Mouse (Mus musculus) stomach, embryonic 14.5 days (tissue): ENCODE data around the gene Rabgap1. TPM values are rescaled to one million over a fixed set of nuclear protein-coding genes. Genes with fewer than 3 reads are reported as not detected.
A peak's percentile ranks its signal among the peaks of the same experiment; 100 is the strongest.
"Not testable (repeated sequence)": the region's sequence is repeated elsewhere in the genome, so short reads cannot be mapped to it uniquely, and the experiment has no call there.

ENCODE experiments used
- ATAC-seq: fragments of 200-750 bp; cut with Nextera tagmentation; 2 replicates; pipeline ENCODE4 v1.8.0; 2017; ENCODE audit warnings: low read depth, moderate TSS enrichment; ENCODE audit not compliant: insufficient number of reproducible peaks, insufficient read depth, low FRiP score
- H3K27ac ChIP-seq: fragments of 300-500 bp; sonication (generic); 2 replicates; pipeline ENCODE4 v1.5.1; 2014; ENCODE audit warnings: mild to moderate bottlenecking, low read length, moderate library complexity, mixed read lengths
- H3K27me3 ChIP-seq: fragments of 300-500 bp; sonication (generic); 2 replicates; pipeline ENCODE4 v1.6.1; 2014; ENCODE audit warnings: low read length, control low read depth, mixed read lengths; ENCODE audit not compliant: control insufficient read depth, insufficient read depth
- H3K36me3 ChIP-seq: fragments of 300-500 bp; sonication (generic); 2 replicates; pipeline ENCODE4 v1.6.1; 2014; ENCODE audit warnings: mild to moderate bottlenecking, control low read depth, low read length, moderate library complexity, mixed read lengths; ENCODE audit not compliant: control insufficient read depth, insufficient read depth
- H3K4me1 ChIP-seq: fragments of 300-500 bp; sonication (generic); 2 replicates; pipeline ENCODE4 v1.6.1; 2014; ENCODE audit warnings: low read length, control low read depth, mixed read lengths; ENCODE audit not compliant: control insufficient read depth, insufficient read depth
- H3K4me2 ChIP-seq: fragments of 300-500 bp; sonication (generic); replicated peaks from 2 replicates; pipeline ENCODE4 v1.6.1; 2014; ENCODE audit warnings: low read depth, low read length, control low read depth
- H3K4me3 ChIP-seq: fragments of 300-500 bp; sonication (generic); 2 replicates; pipeline ENCODE4 v1.5.1; 2014; ENCODE audit warnings: low read depth, low read length, control low read depth
- H3K9ac ChIP-seq: fragments of 300-500 bp; sonication (generic); replicated peaks from 2 replicates; pipeline ENCODE4 v1.6.1; 2014; ENCODE audit warnings: low read depth, mild to moderate bottlenecking, control low read depth, low read length, moderate library complexity, mixed read lengths
- H3K9me3 ChIP-seq: fragments of 300-500 bp; sonication (generic); 2 replicates; pipeline ENCODE4 v1.6.1; 2016; ENCODE audit warnings: low read depth, low read length, control low read depth; ENCODE audit not compliant: control insufficient read depth
- WGBS: fragments of 180-500 bp; shearing (Covaris S2); extraction: QIAGEN DNeasy Blood & Tissue Kit; methylation state at CpG from one replicate; pipeline ENCODE4 v1.1.7; 2014; 5-methylcytosine and 5-hydroxymethylcytosine counted together
- polyA plus RNA-seq: library from polyadenylated mRNA; unstranded; fragments of >200 nt; fragmentation: Nextera tagmentation; extraction: Ambion mirVana; gene quantifications from 2 replicates; pipeline ENCODE4 v1.2.1, GENCODE M21; 2014

The Rabgap1 gene
- polyA plus RNA-seq, 1 experiment from 2014 or later = 92.6 TPM

DNA sequence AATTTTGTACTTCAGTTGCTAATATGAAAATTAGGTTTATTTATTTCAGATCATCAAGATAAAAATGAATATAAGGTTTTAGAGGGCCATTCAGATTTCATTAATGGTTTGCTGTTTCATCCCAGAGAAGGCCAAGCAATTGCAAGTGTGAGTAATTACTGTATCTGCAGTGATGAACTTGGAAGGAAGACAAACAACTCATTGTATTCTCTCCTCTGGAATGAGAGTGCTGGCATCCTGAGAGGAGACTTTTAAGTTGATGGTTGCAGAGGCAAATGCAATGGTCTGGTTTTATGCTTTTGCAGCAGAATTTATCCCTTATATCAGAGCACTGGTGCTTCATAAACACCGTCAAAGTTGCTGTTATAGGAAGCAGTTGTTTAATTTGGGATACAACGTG, 45.9 kb downstream of the Rabgap1 start:
- H3K27ac ChIP-seq = no peak overlapping the region
- peaks cover 45% of the 10 kb centered on the region for H3K36me3 ChIP-seq
- H3K4me1 ChIP-seq = no peaks in the 10 kb centered on the region
- no peaks in the 10 kb centered on the region for H3K27me3 ChIP-seq
- no peak overlapping the region for H3K4me2 ChIP-seq
- 87% methylated on average over 2 of the region's 2 CpGs for WGBS
- H3K9me3 ChIP-seq = no peaks in the 10 kb centered on the region
- H3K9ac ChIP-seq = no peak overlapping the region
- no peak overlapping the region for H3K4me3 ChIP-seq
- no peak for ATAC-seq

DNA sequence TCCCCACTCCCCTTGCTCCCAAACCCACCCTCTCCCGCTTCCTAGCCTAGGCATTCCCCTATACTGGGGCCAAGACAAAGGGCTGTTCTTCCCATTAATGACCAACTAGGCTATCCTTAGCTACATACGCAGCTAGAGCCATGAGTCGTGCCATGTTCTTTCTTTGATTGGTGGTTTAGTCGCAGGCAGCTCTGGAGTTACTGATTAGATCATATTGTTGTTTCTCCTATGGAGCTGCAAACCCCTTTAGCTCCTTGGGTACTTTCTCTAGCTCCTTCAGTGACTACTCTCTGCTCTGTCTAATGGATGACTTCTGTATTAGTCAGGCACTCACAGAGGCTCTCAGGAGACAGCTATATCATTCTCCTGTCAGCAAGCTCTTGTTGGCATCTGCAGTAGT, 54.2 kb downstream of the Rabgap1 start:
- WGBS = 92% methylated on average over 4 of the region's 4 CpGs
- H3K4me3 ChIP-seq = no peak overlapping the region
- no peak overlapping the region for H3K9ac ChIP-seq
- ATAC-seq = no peak
- no peaks in the 10 kb centered on the region for H3K9me3 ChIP-seq
- no peak overlapping the region for H3K4me2 ChIP-seq
- H3K4me1 ChIP-seq = no peaks in the 10 kb centered on the region
- H3K27me3 ChIP-seq = no peaks in the 10 kb centered on the region
- H3K36me3 ChIP-seq = peaks cover 29% of the 10 kb centered on the region
- no peak overlapping the region for H3K27ac ChIP-seq

DNA sequence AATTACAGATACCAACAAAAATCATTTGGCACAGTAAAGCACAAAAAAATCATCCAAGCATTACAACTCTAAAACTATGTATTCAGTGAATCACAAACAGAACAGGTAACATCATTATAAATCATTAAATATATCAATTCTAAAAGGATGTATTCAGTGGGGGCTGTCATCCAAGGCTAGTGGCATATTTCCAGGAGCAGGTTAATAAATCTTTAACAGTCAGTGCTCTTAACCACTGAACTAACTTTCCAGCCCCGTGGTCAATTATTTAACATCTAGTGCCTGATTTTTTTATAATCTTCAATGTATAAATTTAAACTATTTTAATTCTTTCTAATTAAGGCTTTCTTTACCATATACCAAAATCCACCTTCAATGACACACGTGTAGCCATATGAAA, 62.8 kb downstream of the Rabgap1 start:
- not testable (repeated sequence) for H3K9ac ChIP-seq, H3K27ac ChIP-seq, ATAC-seq, H3K27me3 ChIP-seq, H3K4me1 ChIP-seq, H3K4me2 ChIP-seq, H3K9me3 ChIP-seq, H3K4me3 ChIP-seq
- peaks cover 36% of the 10 kb centered on the region for H3K36me3 ChIP-seq
- 88% methylated on average over 2 of the region's 2 CpGs for WGBS

DNA sequence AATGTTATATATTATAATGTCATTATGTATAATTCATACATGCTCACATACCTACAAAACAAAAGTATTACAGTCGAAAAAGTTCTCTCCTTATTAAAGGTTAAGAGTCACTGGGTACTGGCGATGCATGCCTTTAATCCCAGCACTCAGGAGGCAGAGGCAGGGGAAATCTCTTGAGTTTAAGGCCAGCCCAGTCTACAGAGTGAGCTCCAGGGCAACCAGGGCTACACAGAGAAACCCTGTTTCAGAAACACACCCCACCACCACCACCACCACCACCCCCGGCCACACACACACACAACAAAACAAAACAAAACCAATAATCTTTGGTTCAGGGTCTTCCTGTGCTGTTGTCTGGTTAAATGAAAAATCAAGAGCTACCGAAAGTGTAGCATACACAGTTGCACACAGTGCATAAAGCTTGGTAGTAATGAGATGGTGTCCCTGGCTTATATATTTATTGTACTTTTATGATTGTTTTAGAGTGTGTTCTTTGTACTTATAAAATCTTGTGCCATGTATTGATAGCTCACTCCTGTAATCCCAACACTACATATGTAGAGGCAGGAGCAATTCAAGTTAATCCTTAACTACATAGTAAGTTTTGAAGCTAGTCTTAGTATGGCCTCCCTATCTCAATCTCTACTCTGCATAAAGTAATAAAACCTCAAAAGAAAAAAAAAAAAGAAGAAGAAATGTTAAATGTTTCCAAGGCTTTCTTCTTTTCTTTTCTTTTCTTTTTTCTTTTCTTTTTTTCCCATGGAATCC, 68.2 kb downstream of the Rabgap1 start:
- no peak for ATAC-seq
- H3K27ac ChIP-seq = no peak overlapping the region

DNA sequence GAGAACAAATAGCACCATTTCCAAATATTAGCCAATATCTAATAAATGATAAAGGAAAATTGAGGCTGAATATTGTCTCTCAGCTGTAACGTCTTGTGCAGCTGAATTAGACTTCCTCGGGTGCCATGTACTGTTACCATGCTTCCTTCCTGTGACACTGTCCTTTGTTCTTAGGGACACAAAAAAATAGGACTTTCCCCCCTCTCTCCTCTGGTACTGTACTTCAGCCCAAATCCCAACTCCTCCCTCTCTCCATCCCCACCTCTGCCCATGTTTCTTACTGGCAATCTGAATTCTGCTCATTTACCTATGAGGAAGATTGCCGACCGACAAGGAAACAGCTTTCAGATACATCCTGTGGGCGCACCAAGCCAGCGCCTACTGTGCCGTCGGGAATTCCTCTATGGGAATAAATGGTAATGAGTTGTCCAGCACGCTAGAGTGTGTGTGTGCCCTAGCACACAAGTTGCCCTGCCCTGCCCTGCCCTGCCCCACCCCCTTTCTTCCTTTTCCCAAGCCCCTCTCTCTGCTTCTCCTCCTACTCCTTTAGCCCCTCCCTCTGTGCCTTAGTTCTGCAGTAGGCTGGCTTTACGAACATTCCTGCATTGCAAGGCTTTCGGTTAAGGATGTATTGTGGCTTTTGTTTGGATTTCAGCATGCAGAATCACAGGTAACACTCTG, 73.1 kb downstream of the Rabgap1 start, which contains the start of gene Gpr21:
TSS of gene Gpr21 (plus strand) at position 303 of the 681 bp plus-strand sequence.
- Histone ChIP-seq H3K9ac (no peak within 1 kb of the TSS), H3K4me1 (peaks cover 9% of the 10 kb centered on the region; the same call in 1 of the 2 replicates), H3K4me2 (peak within 1 kb of the TSS; percentile 13; the same call in 1 of the 2 replicates), H3K4me3 (no peak within 1 kb of the TSS), H3K36me3 (peaks cover 22% of the 10 kb centered on the region; the same call in 1 of the 2 replicates), H3K27ac (no peak within 1 kb of the TSS), H3K9me3 (no peaks in the 10 kb centered on the region), H3K27me3 (no peaks in the 10 kb centered on the region)
- ATAC-seq = peak; percentile 75; the same call in 1 of the 2 replicates
- 35% methylated on average over 11 of the region's 11 CpGs for WGBS

More for the DNA sequence above, 68.2 kb downstream of the Rabgap1 start:
- no peak overlapping the region for H3K4me3 ChIP-seq
- H3K9me3 ChIP-seq = no peaks in the 10 kb centered on the region
- H3K27me3 ChIP-seq = no peaks in the 10 kb centered on the region
- no peak overlapping the region for H3K9ac ChIP-seq
- WGBS = 95% methylated on average over 4 of the region's 4 CpGs
- H3K4me1 ChIP-seq = 0 out of 2 replicates have a peak, but pooled peaks cover 4% of the 10 kb centered on the region
- no peak overlapping the region for H3K4me2 ChIP-seq
- peaks cover 36% of the 10 kb centered on the region for H3K36me3 ChIP-seq

DNA sequence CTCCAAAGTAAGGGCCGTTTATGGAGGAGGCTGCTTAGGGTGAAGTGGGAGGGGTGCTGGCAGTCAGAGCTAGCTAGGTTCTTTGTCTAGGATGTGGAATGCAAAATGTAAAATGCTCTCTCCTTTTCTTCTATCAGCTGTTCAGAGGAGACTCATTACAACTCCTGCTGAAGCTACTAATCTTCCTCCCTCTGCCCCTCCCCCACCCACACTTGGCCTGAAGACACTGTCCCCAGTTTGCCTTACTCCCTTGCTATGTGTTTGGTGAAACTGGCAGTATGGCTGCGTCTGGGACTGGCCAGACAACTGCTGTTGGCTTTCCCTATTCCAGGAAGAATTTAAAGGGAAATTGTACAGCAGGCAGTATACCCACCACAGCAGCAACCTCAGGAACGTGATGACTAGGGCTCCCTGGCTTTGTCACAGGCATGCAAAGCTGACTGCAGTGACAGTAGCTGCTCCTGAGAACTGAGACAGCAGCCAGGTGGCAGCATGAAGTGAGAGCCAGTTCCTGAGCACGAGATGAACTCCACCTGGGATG, 73.9 kb downstream of the Rabgap1 start:
- H3K4me3 ChIP-seq = no peak overlapping the region

DNA sequence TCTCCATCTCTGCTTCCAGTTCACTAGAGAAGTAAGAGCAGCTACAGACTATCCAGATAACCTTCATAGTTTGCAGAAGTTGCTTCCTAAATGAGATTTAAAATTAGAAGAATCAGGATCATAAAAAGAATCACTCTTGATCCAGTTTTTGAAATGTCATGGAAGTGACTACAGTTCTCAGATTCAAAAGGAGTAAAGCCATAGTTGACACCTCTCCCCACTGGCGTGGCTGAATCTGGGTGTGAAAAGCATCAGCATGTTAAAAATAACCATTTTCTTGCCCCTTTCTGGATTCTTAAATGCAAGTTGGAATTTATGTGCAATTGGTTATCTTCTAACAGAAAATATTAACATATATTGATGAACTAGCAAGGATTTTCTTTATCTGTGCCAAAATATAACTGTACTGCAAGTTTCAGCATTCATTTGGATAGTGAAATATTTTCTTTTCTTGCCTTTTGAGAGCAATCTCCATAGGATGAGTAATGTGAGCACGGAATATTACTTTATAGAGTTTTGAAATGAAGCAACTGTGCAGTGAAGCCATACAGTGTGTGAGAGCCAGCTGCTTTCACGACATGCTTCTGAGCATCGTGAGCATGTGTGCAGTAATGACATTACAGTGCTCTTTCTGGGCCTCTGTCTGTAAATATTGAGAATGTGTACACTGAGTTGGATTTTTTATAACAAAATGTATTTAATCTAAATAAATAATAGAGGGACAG, 75.6 kb downstream of the Rabgap1 start:
- Histone ChIP-seq H3K36me3 (peaks cover 10% of the 10 kb centered on the region; the same call in 1 of the 2 replicates), H3K27ac (no peak overlapping the region), H3K9me3 (no peaks in the 10 kb centered on the region), H3K4me3 (no peak overlapping the region), H3K27me3 (no peaks in the 10 kb centered on the region), H3K4me1 (peaks cover 9% of the 10 kb centered on the region; the same call in 1 of the 2 replicates), H3K4me2 (no peak overlapping the region), H3K9ac (no peak overlapping the region)
- peak; percentile 63; the same call in 1 of the 2 replicates for ATAC-seq
- 63% methylated on average over 4 of the region's 4 CpGs for WGBS

More for the DNA sequence above, 73.9 kb downstream of the Rabgap1 start:
- H3K9ac ChIP-seq = no peak overlapping the region
- WGBS = 31% methylated on average over 4 of the region's 4 CpGs
- H3K27ac ChIP-seq = no peak overlapping the region
- no peaks in the 10 kb centered on the region for H3K27me3 ChIP-seq
- no peak for ATAC-seq
- H3K36me3 ChIP-seq = peaks cover 17% of the 10 kb centered on the region; the same call in 1 of the 2 replicates
- peaks cover 9% of the 10 kb centered on the region; the same call in 1 of the 2 replicates for H3K4me1 ChIP-seq
- no peaks in the 10 kb centered on the region for H3K9me3 ChIP-seq
- no peak overlapping the region for H3K4me2 ChIP-seq

DNA sequence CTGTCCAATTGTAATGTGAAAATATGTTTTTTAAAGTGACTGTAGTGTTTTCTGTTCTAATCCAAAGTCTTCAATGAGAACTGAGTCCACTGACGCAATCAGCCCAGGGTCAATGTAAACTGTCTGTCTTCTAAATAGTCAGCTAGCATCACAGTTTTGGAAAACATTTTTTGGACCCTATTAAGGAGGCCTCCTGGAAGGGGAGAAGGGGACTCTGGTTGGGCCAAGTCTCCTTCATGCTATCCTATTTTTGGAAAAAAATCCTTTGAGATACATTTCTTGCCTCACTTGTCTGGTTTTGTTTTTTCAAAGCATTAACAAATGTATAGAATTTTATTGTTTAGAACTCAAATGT, 76.2 kb downstream of the Rabgap1 start:
- Histone ChIP-seq H3K27me3 (no peaks in the 10 kb centered on the region), H3K9ac (no peak overlapping the region), H3K4me1 (peaks cover 9% of the 10 kb centered on the region; the same call in 1 of the 2 replicates), H3K9me3 (no peaks in the 10 kb centered on the region), H3K4me2 (no peak overlapping the region), H3K36me3 (peaks cover 10% of the 10 kb centered on the region; the same call in 1 of the 2 replicates), H3K4me3 (no peak overlapping the region), H3K27ac (no peak overlapping the region)
- WGBS = 59% methylated on average over 1 of the region's 1 CpGs
- peak; percentile 42; the same call in 1 of the 2 replicates for ATAC-seq
